Mouse (Mus musculus) gonadal fat pad, adult 2 months (tissue): ENCODE results near the gene Bcas2. TPM values are rescaled to one million over a fixed set of nuclear protein-coding genes. Genes with fewer than 3 reads are reported as not detected.
"Not testable (repeated sequence)": the region's sequence is repeated elsewhere in the genome, so short reads cannot be mapped to it uniquely, and the experiment has no call there.

Source experiments
- DNase-seq: peaks from one replicate; pipeline ENCODE4 v3.0.0-alpha.2; 2012; ENCODE audit warnings: low read depth
- polyA plus RNA-seq: library from polyadenylated mRNA; depleted of rRNA; stranded (reverse); fragments of >200 nt; gene quantifications from 2 replicates; pipeline ENCODE4 v1.2.3, GENCODE M21; 2012; rRNA removed

Gene Bcas2
- polyA plus RNA-seq, 1 experiment, result 22.3 TPM

DNA sequence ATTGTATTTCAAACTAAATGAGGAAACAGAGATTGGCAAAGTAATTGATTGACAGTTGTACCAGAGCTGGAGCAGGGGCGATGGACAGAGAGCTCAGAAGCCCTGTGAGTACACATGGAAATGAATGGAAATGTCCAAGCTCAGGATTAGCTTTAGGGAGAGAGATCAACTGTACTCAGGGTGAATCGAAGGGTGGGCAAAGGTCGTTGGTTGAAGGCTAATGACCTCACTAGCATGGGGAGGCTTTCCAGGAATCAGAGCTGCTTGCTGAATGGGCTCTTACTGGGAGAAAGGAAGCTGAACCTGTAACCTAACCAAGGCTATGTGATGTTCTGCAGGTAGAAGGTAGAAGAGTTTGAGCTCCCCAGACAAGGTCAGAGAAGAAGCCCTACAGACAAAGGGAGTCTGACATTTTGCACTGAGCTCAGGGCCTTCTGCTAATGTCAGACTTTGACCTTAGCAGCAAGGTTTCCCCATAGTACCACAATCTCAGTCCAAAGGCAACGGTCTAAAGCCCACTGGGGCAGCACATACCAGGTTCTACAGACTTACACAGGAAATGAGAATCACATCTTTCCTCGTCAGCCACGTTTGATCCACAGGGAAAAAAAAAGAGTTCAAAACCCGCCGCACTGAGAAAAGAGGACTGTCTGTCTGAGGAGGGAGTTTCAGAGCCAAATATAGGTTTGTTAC is 43.3 kb downstream of the Bcas2 start:
- no peak for DNase-seq

DNA sequence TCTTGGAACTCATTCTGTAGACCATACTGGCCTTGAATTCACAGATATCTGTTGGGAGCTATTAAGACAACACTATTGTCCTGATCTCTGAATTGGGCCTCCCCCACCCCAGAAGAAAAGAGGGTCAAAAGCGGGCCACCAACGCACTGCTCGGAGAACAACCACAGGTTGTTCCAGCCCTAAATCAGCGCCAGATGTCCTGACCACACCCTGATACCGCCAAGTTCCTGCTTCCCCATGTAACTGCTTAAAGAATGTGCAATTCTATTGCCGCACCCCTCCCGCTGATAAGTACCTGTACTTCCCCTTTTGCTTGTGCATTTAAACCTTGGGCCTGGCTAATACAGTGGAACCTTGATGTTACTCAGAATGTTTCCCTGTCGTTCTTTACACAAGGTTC is 43.9 kb downstream of the Bcas2 start:
- DNase-seq, result not testable (repeated sequence)

DNA sequence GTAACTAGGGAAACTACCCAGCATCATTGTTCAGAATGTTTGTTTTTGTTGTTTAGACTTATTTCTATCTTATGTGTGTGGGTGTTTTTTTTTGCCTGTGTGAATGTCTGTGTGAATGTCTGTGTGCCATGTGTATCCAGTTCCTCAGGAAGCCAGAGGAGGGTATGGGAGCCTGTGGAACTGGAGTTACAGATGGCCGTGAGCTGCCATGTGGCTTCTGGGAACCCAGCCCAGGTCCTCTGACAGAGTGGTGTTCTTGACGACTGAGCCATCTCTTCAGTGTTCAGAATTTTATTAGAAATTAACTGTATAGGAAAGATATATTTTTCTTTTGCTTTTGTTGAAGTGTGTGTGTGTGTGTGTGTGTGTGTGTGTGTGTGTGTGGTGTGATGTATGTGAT is 50.0 kb downstream of the Bcas2 start:
- DNase-seq, result no peak

DNA sequence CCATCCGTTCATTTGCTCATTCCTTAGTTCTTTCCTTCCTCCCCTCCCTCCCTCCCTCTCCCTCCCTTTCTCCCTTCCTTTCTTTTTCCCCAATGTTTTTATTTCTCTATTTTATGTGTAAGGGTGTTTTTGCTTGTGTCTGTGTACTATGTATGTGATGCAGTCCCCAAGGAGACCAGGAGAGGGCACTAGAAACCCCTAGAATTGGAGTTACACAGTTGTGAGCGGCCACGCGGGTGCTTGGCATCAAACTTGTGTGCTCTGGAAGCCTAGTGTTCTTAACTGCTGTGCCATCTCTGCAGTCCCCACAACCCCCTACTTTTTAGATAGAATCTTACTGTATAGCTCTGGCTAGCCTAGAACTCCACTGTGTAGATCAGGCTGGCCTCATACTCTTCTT is 52.3 kb downstream of the Bcas2 start:
- DNase-seq, result no peak

DNA sequence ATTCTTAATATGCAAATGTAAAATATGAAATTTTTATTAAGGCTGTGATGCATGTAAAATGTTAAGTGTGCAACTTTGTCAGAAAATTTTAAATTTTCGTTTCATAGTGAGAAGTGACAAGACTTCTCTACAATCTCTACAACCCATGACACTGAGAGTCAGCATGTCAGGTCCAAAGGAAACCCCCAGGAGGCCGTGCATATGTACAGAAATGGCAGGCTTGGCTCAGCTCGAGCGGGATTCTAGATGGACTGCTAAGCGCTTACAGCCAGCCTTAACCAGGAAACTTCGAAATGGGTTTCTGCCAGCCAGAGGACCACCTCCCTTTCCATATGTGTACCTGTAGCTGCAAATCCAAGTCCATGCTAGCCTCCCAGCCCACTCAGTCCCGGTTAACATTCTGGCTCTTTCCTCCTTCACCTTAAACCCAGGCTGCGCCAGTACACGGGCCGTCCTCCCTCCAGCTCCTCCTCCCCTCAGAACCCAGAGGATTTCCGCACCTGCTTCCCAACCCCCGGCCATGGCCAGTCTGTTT is 52.8 kb downstream of the Bcas2 start:
- no peak for DNase-seq

DNA sequence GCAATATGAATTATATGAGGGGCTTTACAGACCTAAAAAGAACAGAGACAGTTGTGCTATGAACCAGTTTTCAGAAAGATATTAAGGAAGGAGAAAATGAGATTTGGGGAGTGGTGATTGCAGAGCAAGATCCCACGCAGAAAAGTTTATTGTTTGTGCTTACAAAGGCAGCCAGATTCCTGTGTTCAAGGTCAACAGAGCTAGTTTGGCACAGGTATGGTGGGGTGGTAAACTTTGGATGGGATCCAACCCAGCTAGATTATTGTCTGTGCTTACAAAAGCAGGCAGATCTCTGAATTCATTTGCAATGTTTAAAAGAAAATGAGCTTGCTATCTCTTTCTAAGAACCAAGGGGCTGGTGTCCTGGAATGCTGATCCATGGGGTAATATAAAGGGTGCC is 56.3 kb downstream of the Bcas2 start:
- DNase-seq, result no peak

Other genes starting within 250 kb of the Bcas2 start
- gene Sycp1, start 235.6 kb upstream of the Bcas2 start, polyA plus RNA-seq, result not detected in 2 replicates
- 0.13 and 0.14 TPM in 2 replicates for gene Nr1h5, start 207.5 kb upstream of the Bcas2 start, polyA plus RNA-seq
- gene Sike1, start 175.9 kb upstream of the Bcas2 start, polyA plus RNA-seq, result 29.8 and 30.4 TPM in 2 replicates
- 53.1 and 58.7 TPM in 2 replicates for gene Csde1, start 151.2 kb upstream of the Bcas2 start, polyA plus RNA-seq
- 23.1 and 26.1 TPM in 2 replicates for gene Nras, start 113.4 kb upstream of the Bcas2 start, polyA plus RNA-seq
- 0.10 and 0.27 TPM in 2 replicates for gene Ampd1, start 97.6 kb upstream of the Bcas2 start, polyA plus RNA-seq
- gene Dennd2c, start 69.1 kb upstream of the Bcas2 start, polyA plus RNA-seq, result 0.77 and 0.89 TPM in 2 replicates
- gene Trim33, start 107.6 kb downstream of the Bcas2 start, polyA plus RNA-seq, result 14.0 and 14.8 TPM in 2 replicates